Mouse (Mus musculus) liver, embryonic 13.5 days (tissue): ENCODE data around the gene Tnk1. TPM values are rescaled to one million over a fixed set of nuclear protein-coding genes. Genes with fewer than 3 reads are reported as not detected.

ENCODE experiments used
- ATAC-seq: fragments of 200-750 bp; cut with Nextera tagmentation; 2 replicates; pipeline ENCODE4 v1.8.0; 2017; ENCODE audit warnings: low read depth, mild to moderate bottlenecking, moderate number of reproducible peaks, moderate library complexity
- DNase-seq: peaks from one replicate; pipeline ENCODE4 v3.0.0; 2022
- H3K27ac ChIP-seq: fragments of 300-500 bp; sonication (generic); 2 replicates; pipeline ENCODE4 v1.5.1; 2015; ENCODE audit warnings: moderate library complexity, mild to moderate bottlenecking, inconsistent platforms
- H3K27me3 ChIP-seq: fragments of 300-500 bp; sonication (generic); 2 replicates; pipeline ENCODE4 v1.6.1; 2015; ENCODE audit warnings: mild to moderate bottlenecking, inconsistent platforms
- H3K36me3 ChIP-seq: fragments of 300-500 bp; sonication (generic); 2 replicates; pipeline ENCODE4 v1.6.1; 2015; ENCODE audit warnings: mild to moderate bottlenecking, inconsistent platforms
- H3K4me1 ChIP-seq: fragments of 300-500 bp; sonication (generic); replicated peaks from 2 replicates; pipeline ENCODE4 v1.6.1; 2015; ENCODE audit warnings: inconsistent platforms
- H3K4me2 ChIP-seq: fragments of 300-500 bp; sonication (generic); 2 replicates; pipeline ENCODE4 v1.6.1; 2015; ENCODE audit warnings: inconsistent platforms, mild to moderate bottlenecking, moderate library complexity
- H3K4me3 ChIP-seq: fragments of 300-500 bp; sonication (generic); replicated peaks from 2 replicates; pipeline ENCODE4 v1.5.1; 2015; ENCODE audit warnings: mild to moderate bottlenecking, inconsistent platforms
- H3K9ac ChIP-seq: fragments of 300-500 bp; sonication (generic); 2 replicates; pipeline ENCODE4 v1.6.1; 2015; ENCODE audit warnings: mild to moderate bottlenecking, inconsistent platforms
- H3K9me3 ChIP-seq: fragments of 300-500 bp; sonication (generic); replicated peaks from 2 replicates; pipeline ENCODE4 v1.6.1; 2016; ENCODE audit warnings: inconsistent platforms
- WGBS: fragments of 180-500 bp; shearing (Covaris S2); methylation state at CpG from one replicate; pipeline ENCODE4 v1.1.7; 2015; ENCODE audit not compliant: insufficient replicate concordance; 5-methylcytosine and 5-hydroxymethylcytosine counted together
- polyA plus RNA-seq: library from polyadenylated mRNA; unstranded; fragments of >200 nt; fragmentation: Nextera tagmentation; extraction: Ambion mirVana; gene quantifications from 2 replicates; pipeline ENCODE4 v1.2.1, GENCODE M21; 2015

Gene Tnk1
- polyA plus RNA-seq, 1 experiment from 2014 or later: 0.76 TPM

DNA sequence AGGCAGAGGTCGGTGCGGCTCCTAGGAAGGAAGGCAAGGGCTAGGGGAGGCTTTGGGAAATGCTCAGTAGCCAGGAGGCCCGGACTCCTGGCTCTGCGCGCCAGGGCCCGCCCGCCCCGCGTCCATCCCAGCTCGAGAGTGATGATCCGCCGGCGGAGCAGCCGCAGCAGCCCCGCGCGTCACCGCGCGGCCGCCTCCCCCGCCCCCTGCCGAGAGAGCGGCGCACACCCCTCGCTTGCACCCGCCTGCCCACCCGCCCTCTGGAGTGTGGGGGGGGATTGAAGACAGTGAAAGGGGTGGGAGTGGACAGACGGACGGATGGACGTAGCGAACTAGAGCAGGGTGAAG is 21.0 kb downstream of the Tnk1 start, which contains the start of gene Nlgn2:
Nlgn2 (minus strand) TSS at position 181 of the 348 bp plus-strand sequence.
- peak within 1 kb of the TSS; percentile 70 for H3K4me3 ChIP-seq
- peak within 1 kb of the TSS; percentile 95 for H3K4me2 ChIP-seq
- H3K4me1 ChIP-seq: peaks cover 59% of the 10 kb centered on the region
- WGBS: under 1% methylated on average over 32 of the region's 32 CpGs
- H3K9me3 ChIP-seq: no peaks in the 10 kb centered on the region
- H3K9ac ChIP-seq: peak within 1 kb of the TSS; percentile 80
- peak within 1 kb of the TSS; percentile 85 for H3K27ac ChIP-seq
- 0 out of 2 replicates have a peak, but pooled peaks cover 3% of the 10 kb centered on the region for H3K36me3 ChIP-seq
- DNase-seq (no peak), ATAC-seq (peak; percentile 35)
- H3K27me3 ChIP-seq: peaks cover 52% of the 10 kb centered on the region

DNA sequence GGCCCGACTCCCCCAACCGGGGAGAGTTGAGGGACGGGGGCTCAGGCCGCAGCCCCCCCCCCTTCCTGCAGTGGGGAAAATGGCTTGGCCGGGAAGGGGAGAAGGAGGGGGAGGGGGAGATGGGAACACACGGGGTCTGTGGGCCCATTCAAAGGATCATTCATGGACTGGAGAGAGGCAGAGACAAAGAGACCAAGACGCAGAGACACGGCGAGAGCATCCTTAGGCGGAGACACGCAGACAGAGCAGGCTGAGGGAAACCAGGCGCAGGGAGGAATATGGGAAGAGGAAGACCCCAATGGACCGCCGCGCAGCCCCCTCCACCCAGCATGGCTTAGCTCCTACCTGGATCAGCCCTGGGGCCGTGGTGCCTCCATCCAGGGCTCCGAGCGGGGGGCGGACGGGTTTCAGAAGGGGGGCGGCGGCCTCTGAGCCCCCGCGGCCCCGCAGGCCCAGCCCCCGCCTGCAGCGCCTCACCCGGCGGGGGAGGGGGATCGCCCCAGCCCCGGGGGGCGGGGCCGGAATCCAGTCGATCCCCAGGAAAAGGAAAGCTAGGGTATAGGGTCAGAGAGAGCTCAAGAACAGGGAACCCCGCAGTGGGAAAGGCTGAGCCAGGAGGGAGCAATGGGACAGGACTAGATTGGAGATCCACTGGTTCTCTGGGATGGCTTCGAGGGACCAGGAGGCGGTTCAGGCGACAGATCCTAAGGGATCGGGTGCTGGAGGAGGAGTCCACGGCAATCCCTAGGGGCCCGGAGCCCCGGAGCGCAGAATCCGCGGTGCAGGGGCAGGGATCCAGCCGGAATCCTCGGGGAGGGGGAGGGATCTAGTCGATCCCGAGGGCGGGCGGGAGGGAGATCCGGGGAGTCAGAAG is 21.6 kb downstream of the Tnk1 start:
- Histone ChIP-seq H3K27me3 (peaks cover 58% of the 10 kb centered on the region), H3K27ac (peak overlapping the region; percentile 55), H3K9ac (peak overlapping the region; percentile 72), H3K9me3 (no peaks in the 10 kb centered on the region), H3K36me3 (0 out of 2 replicates have a peak, but pooled peaks cover 3% of the 10 kb centered on the region), H3K4me1 (peaks cover 58% of the 10 kb centered on the region), H3K4me2 (peak overlapping the region; percentile 95), H3K4me3 (peak overlapping the region; percentile 70)
- WGBS: 2% methylated on average over 50 of the region's 52 CpGs
- no peak for DNase-seq
- ATAC-seq: no peak

DNA sequence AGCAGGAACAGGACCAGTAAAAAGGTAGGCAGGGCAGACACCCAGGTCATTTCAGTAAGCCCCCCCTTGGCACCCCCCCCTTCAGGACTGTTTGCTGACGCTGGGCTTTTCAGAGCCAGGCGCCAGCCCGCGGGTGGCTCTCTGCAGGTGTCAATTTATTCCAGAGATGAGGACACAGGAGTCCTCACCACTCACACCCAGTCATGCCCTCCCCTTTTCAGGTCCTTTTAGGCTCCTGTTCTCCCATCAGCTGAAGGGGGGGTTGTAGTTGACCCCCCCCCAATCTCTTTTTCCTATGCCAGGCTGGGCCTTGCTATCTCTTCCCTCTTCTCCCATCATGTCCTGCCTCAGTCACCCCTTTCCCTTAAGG is 22.6 kb downstream of the Tnk1 start:
- Histone ChIP-seq H3K9ac (no peak overlapping the region), H3K4me2 (peak overlapping the region; percentile 95), H3K27me3 (peaks cover 58% of the 10 kb centered on the region), H3K4me1 (peaks cover 65% of the 10 kb centered on the region), H3K36me3 (0 out of 2 replicates have a peak, but pooled peaks cover 3% of the 10 kb centered on the region), H3K4me3 (no peak overlapping the region; the same call in 1 of the 2 replicates), H3K27ac (no peak overlapping the region), H3K9me3 (no peaks in the 10 kb centered on the region)
- no peak for ATAC-seq
- 17% methylated on average over 4 of the region's 4 CpGs for WGBS
- no peak for DNase-seq

DNA sequence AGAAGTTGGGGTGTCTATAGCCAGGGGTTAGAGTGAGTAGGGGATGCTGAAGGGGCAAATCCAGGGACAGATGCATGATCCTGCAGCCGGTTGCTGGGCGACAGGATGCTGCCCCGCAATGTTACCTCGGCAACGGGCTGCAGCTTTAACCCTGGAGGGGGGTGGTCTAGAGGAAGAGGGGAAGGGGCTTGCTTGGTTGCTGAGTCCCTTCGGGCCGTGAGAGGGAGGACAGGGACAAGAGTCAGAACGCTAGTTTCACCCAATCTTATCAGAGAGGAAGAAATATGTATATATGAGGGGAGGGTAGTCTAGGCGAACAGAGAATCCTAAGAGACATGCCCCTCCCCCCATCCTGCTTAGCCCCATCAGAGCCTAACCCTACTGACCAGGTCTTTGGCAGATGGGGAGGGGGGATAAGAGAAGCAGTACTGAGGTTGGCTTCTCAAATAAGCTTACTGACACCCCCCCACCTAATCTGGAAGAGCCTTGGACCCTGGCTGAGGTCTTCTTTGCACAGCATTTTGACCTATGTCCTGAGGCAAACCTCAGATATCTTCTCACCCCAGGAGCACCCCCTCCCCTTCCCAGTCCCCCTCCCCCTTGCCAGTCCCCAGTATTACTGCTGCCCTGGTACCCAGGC is 23.1 kb downstream of the Tnk1 start:
- Histone ChIP-seq H3K4me2 (peak overlapping the region; percentile 95; the same call in 1 of the 2 replicates), H3K4me3 (no peak overlapping the region; the same call in 1 of the 2 replicates)
- DNase-seq: no peak

DNA sequence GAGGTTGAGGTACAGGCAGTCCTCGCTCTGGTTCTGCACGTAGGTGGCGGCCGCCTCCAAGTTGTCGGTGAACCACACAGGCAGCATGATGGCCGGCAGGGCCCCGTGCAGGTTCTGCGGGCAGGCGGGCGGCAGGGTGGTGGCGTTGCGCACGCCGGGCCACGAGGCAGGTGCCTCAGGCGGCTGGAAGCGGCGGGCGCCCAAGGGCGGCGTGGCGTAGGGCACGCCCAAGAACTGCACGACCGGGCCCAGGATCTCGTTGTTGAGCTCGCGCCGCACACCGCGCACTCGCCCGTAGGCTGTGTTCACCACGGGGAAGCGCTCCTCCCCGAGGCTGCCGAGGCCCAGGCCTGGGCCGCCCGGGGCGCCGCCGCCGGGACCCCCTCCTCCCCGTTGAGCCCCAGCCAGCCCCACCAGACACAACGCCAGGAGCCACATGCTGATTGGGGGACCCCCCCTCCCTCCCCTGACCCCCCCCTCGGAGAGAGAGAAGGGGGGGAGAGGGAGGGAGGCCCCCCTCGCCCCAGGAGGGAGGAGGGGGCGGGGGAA is 24.5 kb downstream of the Tnk1 start:
- Histone ChIP-seq H3K9ac (peak overlapping the region; percentile 68), H3K4me3 (peak overlapping the region; percentile 53), H3K36me3 (no peaks in the 10 kb centered on the region), H3K4me1 (peaks cover 53% of the 10 kb centered on the region), H3K27ac (0 out of 2 replicates have a peak overlapping the region, but pooled peaks have one; percentile 19), H3K4me2 (peak overlapping the region; percentile 71), H3K27me3 (peaks cover 61% of the 10 kb centered on the region), H3K9me3 (no peaks in the 10 kb centered on the region)
- DNase-seq (peak; percentile 55), ATAC-seq (peak; percentile 21; the same call in 1 of the 2 replicates)
- 2% methylated on average over 45 of the region's 48 CpGs for WGBS

More for the DNA sequence above, 23.1 kb downstream of the Tnk1 start:
- WGBS: 15% methylated on average over 9 of the region's 9 CpGs
- Histone ChIP-seq H3K36me3 (0 out of 2 replicates have a peak, but pooled peaks cover 3% of the 10 kb centered on the region), H3K27me3 (peaks cover 58% of the 10 kb centered on the region), H3K27ac (no peak overlapping the region), H3K9ac (no peak overlapping the region), H3K9me3 (no peaks in the 10 kb centered on the region), H3K4me1 (peaks cover 65% of the 10 kb centered on the region)
- no peak for ATAC-seq

DNA sequence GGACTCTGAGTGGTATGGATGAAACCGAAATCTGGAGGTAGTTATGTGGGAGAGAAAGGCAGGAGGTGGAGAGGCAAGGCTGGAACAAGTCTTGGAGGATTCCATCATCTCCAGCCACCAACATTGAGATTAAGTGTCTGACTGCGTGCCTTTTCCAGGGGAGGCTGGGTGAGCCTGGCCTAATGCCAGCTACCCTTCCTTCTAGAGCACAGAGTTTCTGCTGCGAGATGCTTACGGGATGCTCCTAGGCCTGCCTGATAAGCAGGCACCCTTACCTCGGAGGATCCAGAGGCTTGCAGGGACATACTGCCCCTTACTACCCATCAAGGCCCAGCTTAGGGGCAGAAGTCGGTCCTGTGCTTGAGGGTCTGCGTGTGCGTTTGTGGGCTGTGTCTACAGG is 25.0 kb downstream of the Tnk1 start:
- Histone ChIP-seq H3K9ac (peak overlapping the region; percentile 68), H3K4me2 (peak overlapping the region; percentile 71), H3K4me3 (peak overlapping the region; percentile 53), H3K27me3 (peaks cover 61% of the 10 kb centered on the region), H3K36me3 (no peaks in the 10 kb centered on the region), H3K9me3 (no peaks in the 10 kb centered on the region), H3K4me1 (peaks cover 51% of the 10 kb centered on the region), H3K27ac (no peak overlapping the region)
- DNase-seq (no peak), ATAC-seq (no peak)
- 43% methylated on average over 8 of the region's 8 CpGs for WGBS

DNA sequence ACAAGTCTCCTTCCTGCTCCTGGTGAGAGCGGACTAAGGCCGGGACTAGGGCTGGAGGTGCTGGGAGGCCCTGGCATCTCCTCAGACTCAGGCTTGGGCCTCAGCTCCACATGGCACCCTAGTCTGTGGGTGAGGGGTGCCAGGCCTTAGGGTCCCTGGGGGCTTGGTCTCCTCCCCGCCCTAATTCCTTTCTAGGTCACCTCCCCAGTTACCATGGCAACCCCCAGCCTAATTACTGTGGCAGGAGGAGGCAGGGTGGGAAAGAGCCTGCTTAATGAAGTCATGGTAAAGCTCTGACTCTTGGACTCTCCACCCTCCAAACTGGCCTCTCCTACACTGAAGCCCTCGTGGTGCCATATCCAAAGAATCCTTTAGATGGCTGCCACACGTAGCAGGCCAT is 29.7 kb downstream of the Tnk1 start:
- DNase-seq: no peak
- no peak overlapping the region for H3K4me3 ChIP-seq
- H3K27me3 ChIP-seq: peaks cover 23% of the 10 kb centered on the region
- 76% methylated on average over 5 of the region's 5 CpGs for WGBS
- no peak overlapping the region for H3K27ac ChIP-seq
- no peak overlapping the region for H3K9ac ChIP-seq
- ATAC-seq: 0 out of 2 replicates have a peak, but pooled peaks have one; percentile 24
- H3K4me1 ChIP-seq: peaks cover 13% of the 10 kb centered on the region
- H3K9me3 ChIP-seq: no peaks in the 10 kb centered on the region
- no peak overlapping the region for H3K4me2 ChIP-seq
- H3K36me3 ChIP-seq: peaks cover 24% of the 10 kb centered on the region

DNA sequence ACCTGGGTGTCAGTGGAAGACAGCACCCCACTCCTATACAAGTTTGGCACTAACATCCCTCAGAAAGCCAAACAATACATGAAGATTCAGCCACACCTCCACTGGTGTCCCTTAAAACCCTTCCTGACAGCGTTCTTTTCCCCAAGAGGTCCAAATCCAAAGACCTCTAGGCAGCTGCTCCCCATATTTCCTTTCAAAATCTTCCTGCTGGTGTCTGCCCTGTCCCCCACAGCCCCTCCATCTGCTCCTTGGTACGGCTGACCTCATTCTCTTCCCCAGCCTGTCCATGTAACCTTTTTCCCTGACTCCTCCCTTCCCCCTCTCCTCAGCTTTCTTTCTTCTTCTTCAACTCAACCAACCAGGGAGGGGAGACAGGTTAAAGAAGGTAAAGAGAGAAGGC is 35.1 kb downstream of the Tnk1 start:
- Histone ChIP-seq H3K27ac (no peak overlapping the region), H3K27me3 (peaks cover 9% of the 10 kb centered on the region), H3K4me3 (no peak overlapping the region), H3K4me1 (no peaks in the 10 kb centered on the region), H3K4me2 (no peak overlapping the region), H3K36me3 (peaks cover 24% of the 10 kb centered on the region), H3K9ac (no peak overlapping the region), H3K9me3 (no peaks in the 10 kb centered on the region)
- DNase-seq (no peak), ATAC-seq (no peak)
- WGBS: 67% methylated on average over 2 of the region's 2 CpGs

DNA sequence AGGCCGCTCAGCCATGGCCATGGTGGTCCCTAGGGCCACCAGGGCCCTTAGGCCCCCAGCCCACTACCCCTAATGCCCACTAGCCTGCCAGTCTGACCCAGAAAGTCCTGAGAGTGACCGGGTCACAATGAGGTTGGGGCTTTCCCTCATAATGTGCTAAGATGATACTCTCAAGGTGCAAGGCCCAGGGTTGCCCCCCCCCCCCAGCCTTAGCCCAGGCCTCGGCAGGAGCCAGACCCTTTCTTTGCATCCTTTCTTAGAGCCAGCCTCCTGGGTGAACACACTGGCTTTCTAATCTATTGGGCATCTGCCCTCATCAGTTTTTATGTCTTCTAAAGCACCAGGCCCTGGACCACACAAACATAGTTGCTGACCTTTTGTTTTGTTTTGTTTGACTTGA is 36.5 kb downstream of the Tnk1 start, which contains the start of gene Spem1:
Spem1 (minus strand) TSS at position 101 of the 400 bp plus-strand sequence.
- 69% methylated on average over 3 of the region's 3 CpGs for WGBS
- no peak within 1 kb of the TSS for H3K4me2 ChIP-seq
- peaks cover 17% of the 10 kb centered on the region for H3K36me3 ChIP-seq
- peaks cover 15% of the 10 kb centered on the region for H3K27me3 ChIP-seq
- H3K9ac ChIP-seq: no peak within 1 kb of the TSS
- DNase-seq: no peak
- no peak within 1 kb of the TSS for H3K4me3 ChIP-seq
- ATAC-seq: no peak
- H3K4me1 ChIP-seq: no peaks in the 10 kb centered on the region
- H3K9me3 ChIP-seq: no peaks in the 10 kb centered on the region
- H3K27ac ChIP-seq: no peak within 1 kb of the TSS

DNA sequence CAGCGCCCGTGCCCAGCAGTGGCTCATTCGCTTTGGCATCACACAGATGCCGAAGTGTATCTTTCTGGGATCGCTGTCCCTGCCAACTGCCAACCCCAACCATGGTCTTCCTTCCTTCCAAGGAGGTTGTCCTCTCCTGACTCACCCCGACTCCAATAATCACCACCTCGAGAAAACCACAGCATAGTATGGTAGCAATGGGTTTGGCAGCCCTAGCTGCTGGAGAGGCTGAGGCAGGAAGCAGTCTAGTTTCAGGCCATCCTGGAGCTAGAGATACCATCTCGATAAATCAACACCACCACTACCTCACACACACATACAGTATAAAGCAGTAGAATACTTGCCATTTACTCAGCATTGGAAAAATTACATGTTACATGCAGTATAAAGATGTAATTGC is 39.7 kb downstream of the Tnk1 start:
- Histone ChIP-seq H3K4me1 (no peaks in the 10 kb centered on the region), H3K27ac (no peak overlapping the region), H3K9ac (no peak overlapping the region), H3K9me3 (no peaks in the 10 kb centered on the region; the same call in 1 of the 2 replicates), H3K4me3 (no peak overlapping the region), H3K4me2 (no peak overlapping the region), H3K36me3 (no peaks in the 10 kb centered on the region), H3K27me3 (peaks cover 20% of the 10 kb centered on the region)
- 66% methylated on average over 8 of the region's 8 CpGs for WGBS
- DNase-seq (no peak), ATAC-seq (no peak)

DNA sequence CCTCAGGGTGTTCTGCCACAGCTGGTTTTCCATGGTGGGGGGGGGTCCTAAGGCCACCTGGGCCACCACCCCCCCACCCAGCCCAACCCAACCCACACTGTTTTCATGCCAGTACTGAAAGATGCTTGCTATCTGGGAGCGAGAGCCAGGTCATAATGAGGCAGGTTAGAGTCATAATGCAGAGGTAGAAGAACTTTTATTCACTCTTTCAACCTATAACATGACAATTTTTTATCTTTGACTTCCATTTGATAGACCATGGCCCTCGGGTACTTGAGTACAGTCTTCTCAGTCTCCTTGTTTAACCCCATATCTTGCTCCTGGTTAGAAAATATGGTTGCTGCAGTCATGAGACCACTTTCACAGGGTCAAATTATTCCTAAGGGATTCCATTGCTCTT is 40.2 kb downstream of the Tnk1 start, which contains the start of gene Spem2:
Spem2 (minus strand) TSS at position 101 of the 400 bp plus-strand sequence.
- no peaks in the 10 kb centered on the region for H3K4me1 ChIP-seq
- no peak for DNase-seq
- H3K4me3 ChIP-seq: no peak within 1 kb of the TSS
- no peak for ATAC-seq
- no peak within 1 kb of the TSS for H3K9ac ChIP-seq
- H3K27ac ChIP-seq: no peak within 1 kb of the TSS
- 62% methylated on average over 2 of the region's 2 CpGs for WGBS
- peaks cover 15% of the 10 kb centered on the region for H3K27me3 ChIP-seq
- no peaks in the 10 kb centered on the region for H3K36me3 ChIP-seq
- no peak within 1 kb of the TSS for H3K4me2 ChIP-seq
- no peaks in the 10 kb centered on the region; the same call in 1 of the 2 replicates for H3K9me3 ChIP-seq
